Mouse (Mus musculus) heart, embryonic 14.5 days (tissue): Measurements from ENCODE around the gene Atxn1l. TPM values are rescaled to one million over a fixed set of nuclear protein-coding genes. Genes with fewer than 3 reads are reported as not detected.
A peak's percentile ranks its signal among the peaks of the same experiment; 100 is the strongest.

Experiments used
- ATAC-seq: fragments of 200-750 bp; cut with Nextera tagmentation; 2 replicates; pipeline ENCODE4 v1.8.0; 2017; ENCODE audit warnings: low read depth, moderate TSS enrichment; ENCODE audit not compliant: insufficient number of reproducible peaks, insufficient read depth, low FRiP score
- H3K27ac ChIP-seq, 2 experiments: fragments of 200-500 bp in 1 of 2; fragments of 300-500 bp in 1 of 2; sonication (generic) in 1 of 2; replicated peaks in 1 of 2; 2 replicates each; pipeline ENCODE4 v1.5.1; 2012 to 2014; ENCODE audit warnings: low read depth in 2 of 2, low read length in 2 of 2, control low read depth in 1 of 2, mild to moderate bottlenecking in 1 of 2, mixed read lengths in 1 of 2; ENCODE audit not compliant: control insufficient read depth in 1 of 2, insufficient read depth in 1 of 2
- H3K27me3 ChIP-seq: fragments of 300-500 bp; sonication (generic); 2 replicates; pipeline ENCODE4 v1.6.1; 2014; ENCODE audit warnings: mild to moderate bottlenecking, low read length, control low read depth; ENCODE audit not compliant: control insufficient read depth, insufficient read depth
- H3K36me3 ChIP-seq: fragments of 300-500 bp; sonication (generic); 2 replicates; pipeline ENCODE4 v1.6.1; 2014; ENCODE audit warnings: mild to moderate bottlenecking, control low read depth, low read length, mixed read lengths; ENCODE audit not compliant: control insufficient read depth, insufficient read depth
- H3K4me1 ChIP-seq, 2 experiments: fragments of 200-500 bp in 1 of 2; fragments of 300-500 bp in 1 of 2; sonication (generic) in 1 of 2; 2 replicates each; pipeline ENCODE4 v1.6.1; 2012 to 2014; ENCODE audit warnings: low read length in 2 of 2, control low read depth in 1 of 2, mixed read lengths in 1 of 2; ENCODE audit not compliant: control insufficient read depth in 2 of 2, insufficient read depth in 2 of 2
- H3K4me2 ChIP-seq: fragments of 300-500 bp; sonication (generic); 2 replicates; pipeline ENCODE4 v1.6.1; 2014; ENCODE audit warnings: mild to moderate bottlenecking, low read length
- H3K4me3 ChIP-seq, 2 experiments: fragments of 200-500 bp in 1 of 2; fragments of 300-500 bp in 1 of 2; sonication (generic) in 1 of 2; 2 replicates each; pipeline ENCODE4 v1.5.1; 2012 to 2014; ENCODE audit warnings: low read length in 2 of 2, mild to moderate bottlenecking in 2 of 2, control low read depth in 1 of 2, low read depth in 1 of 2, moderate library complexity in 1 of 2; ENCODE audit not compliant: control insufficient read depth in 1 of 2, insufficient read depth in 1 of 2
- H3K9ac ChIP-seq: fragments of 300-500 bp; sonication (generic); 2 replicates; pipeline ENCODE4 v1.6.1; 2014; ENCODE audit warnings: mild to moderate bottlenecking, low read length
- H3K9me3 ChIP-seq: fragments of 300-500 bp; sonication (generic); 2 replicates; pipeline ENCODE4 v1.6.1; 2016; ENCODE audit warnings: low read length, control low read depth; ENCODE audit not compliant: control insufficient read depth
- whole genome bisulfite sequencing: fragments of 180-500 bp; shearing (Covaris S2); extraction: QIAGEN DNeasy Blood & Tissue Kit; methylation state at CpG from one replicate; pipeline ENCODE4 v1.1.7; 2014; 5-methylcytosine and 5-hydroxymethylcytosine counted together
- polyA plus RNA-seq: library from polyadenylated mRNA; unstranded; fragments of >200 nt; fragmentation: Nextera tagmentation; extraction: Ambion mirVana; gene quantifications from 2 replicates; pipeline ENCODE4 v1.2.1, GENCODE M21; 2014

Gene Atxn1l
- polyA plus RNA-seq, 1 experiment from 2014 or later: 4.7 TPM

- Histone ChIP-seq H3K4me3 (no peak overlapping the region), H3K36me3 (peaks cover 78% of the 10 kb centered on the region), H3K9ac (no peak overlapping the region), H3K27me3 (no peaks in the 10 kb centered on the region), H3K9me3 (no peaks in the 10 kb centered on the region), H3K4me1 (peaks cover 0 to 6% of the 10 kb centered on the region in 2 experiments; a peak in 2 of 4 replicates), H3K27ac (no peak overlapping the region), H3K4me2 (no peak overlapping the region)
- no peak for ATAC-seq
- WGBS: 90% methylated on average over 3 of the region's 3 CpGs
These were observed 6.5 kb downstream of the Atxn1l start for GRCm38 (mm10) chr8:109731012-109731411.

- Histone ChIP-seq H3K36me3 (peaks cover 87% of the 10 kb centered on the region), H3K4me1 (no peaks in the 10 kb centered on the region), H3K27ac (no peak overlapping the region), H3K4me3 (no peak overlapping the region; a peak in 1 of 4 replicates), H3K9ac (no peak overlapping the region), H3K4me2 (no peak overlapping the region), H3K9me3 (no peaks in the 10 kb centered on the region), H3K27me3 (no peaks in the 10 kb centered on the region)
- WGBS: 87% methylated on average over 3 of the region's 3 CpGs
- ATAC-seq: no peak
These were observed 12.4 kb downstream of the Atxn1l start for GRCm38 (mm10) chr8:109725106-109725505.

GRCm38 (mm10) chr8:109714961-109715360, 22.6 kb downstream of the Atxn1l start:
- Histone ChIP-seq H3K27me3 (no peaks in the 10 kb centered on the region), H3K9ac (no peak overlapping the region), H3K4me3 (no peak overlapping the region), H3K27ac (no peak overlapping the region), H3K4me1 (no peaks in the 10 kb centered on the region), H3K9me3 (no peaks in the 10 kb centered on the region), H3K36me3 (peaks cover 96% of the 10 kb centered on the region), H3K4me2 (no peak overlapping the region)
- no peak for ATAC-seq
- 85% methylated on average over 5 of the region's 5 CpGs for WGBS

GRCm38 (mm10) chr8:109712521-109712920, 25.0 kb downstream of the Atxn1l start:
- 96% methylated on average over 1 of the region's 1 CpGs for WGBS
- Histone ChIP-seq H3K36me3 (peaks cover 96% of the 10 kb centered on the region), H3K9ac (no peak overlapping the region), H3K27ac (no peak overlapping the region), H3K27me3 (no peaks in the 10 kb centered on the region), H3K4me3 (no peak overlapping the region), H3K9me3 (no peaks in the 10 kb centered on the region), H3K4me1 (peaks cover 0 to under 1% of the 10 kb centered on the region in 2 experiments; a peak in 1 of 4 replicates), H3K4me2 (no peak overlapping the region)
- ATAC-seq: no peak

DNA sequence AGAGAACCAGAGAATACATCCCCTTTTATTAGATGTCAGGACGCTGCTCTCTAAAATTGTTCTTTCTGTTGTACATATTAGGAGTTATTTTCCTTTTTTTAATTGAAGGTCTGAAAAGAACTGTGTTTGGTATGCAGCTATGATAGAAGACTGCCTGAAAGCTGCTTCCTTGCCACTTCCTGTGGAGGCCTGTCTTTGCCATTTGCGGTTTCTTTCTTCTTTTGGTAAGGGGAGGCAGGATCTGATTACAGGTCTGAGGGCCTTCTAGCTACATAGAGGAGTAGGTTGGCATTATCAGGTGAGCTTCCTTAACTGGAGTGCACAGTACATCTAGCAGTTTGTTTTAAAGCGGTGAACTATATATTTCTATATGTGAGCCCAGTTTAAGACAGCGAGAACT, 29.6 kb downstream of the Atxn1l start:
- no peak overlapping the region for H3K4me2 ChIP-seq
- H3K27me3 ChIP-seq: no peaks in the 10 kb centered on the region
- no peak overlapping the region for H3K4me3 ChIP-seq
- H3K9ac ChIP-seq: no peak overlapping the region
- 98% methylated on average over 4 of the region's 4 CpGs for WGBS
- no peak overlapping the region for H3K27ac ChIP-seq
- H3K36me3 ChIP-seq: peaks cover 54% of the 10 kb centered on the region
- H3K4me1 ChIP-seq: peaks cover 11 to 22% of the 10 kb centered on the region in 2 experiments
- no peaks in the 10 kb centered on the region for H3K9me3 ChIP-seq
- ATAC-seq: no peak

- WGBS: 20% methylated on average over 2 of the region's 2 CpGs
- H3K4me2 ChIP-seq: peak overlapping the region; percentile 93
- peaks cover 11 to 22% of the 10 kb centered on the region in 2 experiments for H3K4me1 ChIP-seq
- no peaks in the 10 kb centered on the region for H3K27me3 ChIP-seq
- H3K4me3 ChIP-seq: peak overlapping the region; percentile 87 to 97; a peak in 3 of 4 replicates
- H3K9me3 ChIP-seq: no peaks in the 10 kb centered on the region
- H3K36me3 ChIP-seq: peaks cover 44% of the 10 kb centered on the region
- no peak overlapping the region for H3K9ac ChIP-seq
- no peak overlapping the region for H3K27ac ChIP-seq
- ATAC-seq: no peak
These were observed 30.7 kb downstream of the Atxn1l start for GRCm38 (mm10) chr8:109706874-109707237.

- Histone ChIP-seq H3K36me3 (peaks cover 38% of the 10 kb centered on the region), H3K4me2 (peak overlapping the region; percentile 93), H3K9me3 (no peaks in the 10 kb centered on the region), H3K27ac (peak overlapping the region; percentile 3 to 96), H3K4me3 (peak overlapping the region; percentile 87 to 97), H3K9ac (peak overlapping the region; percentile 100), H3K27me3 (no peaks in the 10 kb centered on the region), H3K4me1 (peaks cover 11 to 22% of the 10 kb centered on the region in 2 experiments)
- WGBS: 2% methylated on average over 30 of the region's 30 CpGs
- ATAC-seq: no peak
These were observed 31.3 kb downstream of the Atxn1l start for GRCm38 (mm10) chr8:109706076-109706873.
